7 mouse cellular contexts compared by ENCODE assay signal in genomic region chr4:43629106-43629817, GRCm38 (mm10). TPM values are rescaled to one million over a fixed set of nuclear protein-coding genes. Genes with fewer than 3 reads are reported as not detected.
DNase-seq lines count a peak whose midpoint lies in the region; ATAC-seq and TF ChIP-seq lines count a peak whose summit lies in the region.

No protein-coding gene starts in this region.

- WGBS in kidney, postnatal 0 days, result 48% methylated on average over 20 of the region's 20 CpGs
- 48% methylated on average over 20 of the region's 20 CpGs for WGBS in hindbrain, embryonic 13.5 days
- WGBS in neural tube, embryonic 11.5 days, result 52% methylated on average over 20 of the region's 20 CpGs

- peaks cover 4% of the 10 kb centered on the region for H3K9me3 ChIP-seq in kidney, postnatal 0 days (replicated peaks; ENCODE audit: low read length)
- peaks cover 10% of the 10 kb centered on the region for H3K9me3 ChIP-seq in hindbrain, embryonic 13.5 days
- no peaks in the 10 kb centered on the region for H3K9me3 ChIP-seq in neural tube, embryonic 11.5 days (ENCODE audit: control insufficient read depth, low read length)

- H3K27me3 ChIP-seq in kidney, postnatal 0 days (ENCODE audit: insufficient read depth, low read length), result no peaks in the 10 kb centered on the region
- no peaks in the 10 kb centered on the region for H3K27me3 ChIP-seq in hindbrain, embryonic 13.5 days
- H3K27me3 ChIP-seq in neural tube, embryonic 11.5 days (ENCODE audit: control insufficient read depth, insufficient read depth, low read length), result 0 out of 2 replicates have a peak, but pooled peaks cover 2% of the 10 kb centered on the region

- ATAC-seq in kidney, postnatal 0 days (replicated peaks; ENCODE audit: low FRiP score, low read depth), result no peak; the same call in 1 of the 2 replicates
- ATAC-seq in hindbrain, embryonic 13.5 days (ENCODE audit: low FRiP score), result no peak
- ATAC-seq in neural tube, embryonic 11.5 days (ENCODE audit: insufficient read depth, low FRiP score, low TSS enrichment), result no peak

- no peak overlapping the region for H3K4me3 ChIP-seq in kidney, postnatal 0 days (replicated peaks; ENCODE audit: low read depth, low read length)
- no peak overlapping the region for H3K4me3 ChIP-seq in hindbrain, embryonic 13.5 days
- no peak overlapping the region for H3K4me3 ChIP-seq in neural tube, embryonic 11.5 days (ENCODE audit: low read depth, low read length)

- no peaks in the 10 kb centered on the region for H3K36me3 ChIP-seq in kidney, postnatal 0 days (ENCODE audit: insufficient read depth, low read length)
- no peaks in the 10 kb centered on the region for H3K36me3 ChIP-seq in hindbrain, embryonic 13.5 days
- H3K36me3 ChIP-seq in neural tube, embryonic 11.5 days (ENCODE audit: control insufficient read depth, insufficient read depth, low read length), result no peaks in the 10 kb centered on the region

- H3K27ac ChIP-seq in kidney, postnatal 0 days, result no peak overlapping the region
- H3K27ac ChIP-seq in hindbrain, embryonic 13.5 days, result no peak overlapping the region
- H3K27ac ChIP-seq in neural tube, embryonic 11.5 days (ENCODE audit: low read depth, low read length), result no peak overlapping the region

- no peak overlapping the region for H3K9ac ChIP-seq in kidney, postnatal 0 days (ENCODE audit: low read depth, low read length)
- H3K9ac ChIP-seq in hindbrain, embryonic 13.5 days, result no peak overlapping the region
- H3K9ac ChIP-seq in neural tube, embryonic 11.5 days (ENCODE audit: low read length), result no peak overlapping the region

- peaks cover 13% of the 10 kb centered on the region; the same call in 1 of the 2 replicates for H3K4me1 ChIP-seq in kidney, postnatal 0 days (replicated peaks; ENCODE audit: insufficient read depth, low read length)
- H3K4me1 ChIP-seq in hindbrain, embryonic 13.5 days (replicated peaks), result peaks cover 40% of the 10 kb centered on the region
- peaks cover 16% of the 10 kb centered on the region for H3K4me1 ChIP-seq in neural tube, embryonic 11.5 days (ENCODE audit: control insufficient read depth, insufficient read depth, low read length)

- no peak overlapping the region for H3K4me2 ChIP-seq in kidney, postnatal 0 days (ENCODE audit: low read length)
- 0 out of 2 replicates have a peak overlapping the region, but pooled peaks have one; percentile 13 for H3K4me2 ChIP-seq in hindbrain, embryonic 13.5 days
- no peak overlapping the region for H3K4me2 ChIP-seq in neural tube, embryonic 11.5 days (ENCODE audit: low read depth)

- TF ChIP-seq CTCF in kidney, postnatal 0 days (IDR thresholded peaks at IDR 0.05; ENCODE audit: low read depth), result no peak

- DNase-seq in kidney, postnatal 0 days (ENCODE audit: low spot score), result peak; percentile 38
- DNase-seq in kidney, adult 18-20 months, result no peak
- DNase-seq in cerebellum, adult 9-11 months, result peak; percentile 76
- peak; percentile 25 for DNase-seq in neural tube, embryonic 11.5 days (ENCODE audit: low spot score)
- DNase-seq in layer of hippocampus, adult 11-12 months (ENCODE audit: low spot score), result no peak
- no peak for DNase-seq in yolk sac, embryonic 10.5 days (ENCODE audit: low spot score)

RNA-seq across cellular contexts. Expression of gene Npr2, which starts 2.5 kb away (rescaled TPM):
- 7.2 and 8.6 TPM in 2 replicates for polyA plus RNA-seq in kidney, postnatal 0 days (2015; fragmentation: Nextera tagmentation; extraction: Ambion mirVana)
- polyA plus RNA-seq in hindbrain, embryonic 13.5 days (2015; fragmentation: Nextera tagmentation; extraction: Ambion mirVana), result 17.1 and 18.5 TPM in 2 replicates
- 29.0 and 37.4 TPM in 2 replicates for polyA plus RNA-seq in neural tube, embryonic 11.5 days (2014; fragmentation: Nextera tagmentation; extraction: Ambion mirVana)

RNA-seq across cellular contexts. Expression of gene Spag8, which starts 24.1 kb away (rescaled TPM):
- polyA plus RNA-seq in kidney, postnatal 0 days (2015; fragmentation: Nextera tagmentation; extraction: Ambion mirVana), result 0.79 and 0.96 TPM in 2 replicates
- polyA plus RNA-seq in hindbrain, embryonic 13.5 days (2015; fragmentation: Nextera tagmentation; extraction: Ambion mirVana), result 6.1 and 8.4 TPM in 2 replicates
- polyA plus RNA-seq in neural tube, embryonic 11.5 days (2014; fragmentation: Nextera tagmentation; extraction: Ambion mirVana), result 0.89 and 1.1 TPM in 2 replicates

RNA-seq across cellular contexts. Expression of gene Hint2, which starts 27.0 kb away (rescaled TPM):
- polyA plus RNA-seq in kidney, postnatal 0 days (2015; fragmentation: Nextera tagmentation; extraction: Ambion mirVana), result 236 and 263 TPM in 2 replicates
- polyA plus RNA-seq in hindbrain, embryonic 13.5 days (2015; fragmentation: Nextera tagmentation; extraction: Ambion mirVana), result 74.8 and 78.6 TPM in 2 replicates
- polyA plus RNA-seq in neural tube, embryonic 11.5 days (2014; fragmentation: Nextera tagmentation; extraction: Ambion mirVana), result 63.8 and 65.4 TPM in 2 replicates

RNA-seq across cellular contexts. Expression of gene Tmem8b, which starts 39.5 kb away (rescaled TPM):
- polyA plus RNA-seq in kidney, postnatal 0 days (2015; fragmentation: Nextera tagmentation; extraction: Ambion mirVana), result 2.0 and 2.2 TPM in 2 replicates
- polyA plus RNA-seq in hindbrain, embryonic 13.5 days (2015; fragmentation: Nextera tagmentation; extraction: Ambion mirVana), result 16.2 and 16.6 TPM in 2 replicates
- 5.4 and 5.7 TPM in 2 replicates for polyA plus RNA-seq in neural tube, embryonic 11.5 days (2014; fragmentation: Nextera tagmentation; extraction: Ambion mirVana)

RNA-seq across cellular contexts. Expression of gene Fam221b, which starts 39.7 kb away (rescaled TPM):
- 2.9 and 3.8 TPM in 2 replicates for polyA plus RNA-seq in kidney, postnatal 0 days (2015; fragmentation: Nextera tagmentation; extraction: Ambion mirVana)
- polyA plus RNA-seq in hindbrain, embryonic 13.5 days (2015; fragmentation: Nextera tagmentation; extraction: Ambion mirVana), result 2.3 and 2.8 TPM in 2 replicates
- polyA plus RNA-seq in neural tube, embryonic 11.5 days (2014; fragmentation: Nextera tagmentation; extraction: Ambion mirVana), result 2.4 and 3.4 TPM in 2 replicates

Comparison
In these comparisons a context has a peak if more than half of its experiments do, and no peak if none do; other contexts are left out.
1. DNase-seq: peak in kidney, postnatal 0 days (single experiment), cerebellum, adult 9-11 months (single experiment) and neural tube, embryonic 11.5 days (single experiment); none in kidney, adult 18-20 months (single experiment), layer of hippocampus, adult 11-12 months (single experiment) and yolk sac, embryonic 10.5 days (single experiment).